Mouse (Mus musculus): ENCODE measurements around the gene Noxred1.

- TF ChIP-seq CTCF (IDR thresholded peaks at IDR 0.05; ENCODE audit: extremely low read depth, insufficient read depth, low read length) (no peak), POLR2A (IDR thresholded peaks at IDR 0.05; ENCODE audit: extremely low read depth, insufficient read depth, low read length) (no peak)
Observed at GRCm38 (mm10) chr12:87198792-87199191, 39.7 kb downstream of the Noxred1 start.
